Mouse (Mus musculus): Measurements from ENCODE around the gene Gm21972.
A peak's percentile ranks its signal among the peaks of the same experiment; 100 is the strongest.

Gm21972 gene

GRCm38 (mm10) chr1:86186762-86187161 is 53.3 kb downstream of the Gm21972 start:
- no peak for DNase-seq (ENCODE audit: low read depth, low spot score)
- no peaks in the 10 kb centered on the region for H3K27me3 ChIP-seq (ENCODE audit: control insufficient read depth, insufficient read depth, low read length, poor library complexity, severe bottlenecking)
- H3K36me3 ChIP-seq (ENCODE audit: control insufficient read depth, insufficient read depth, low read length, poor library complexity, severe bottlenecking), result no peaks in the 10 kb centered on the region

GRCm38 (mm10) chr1:86187856-86188255 is 54.4 kb downstream of the Gm21972 start:
- no peaks in the 10 kb centered on the region for H3K36me3 ChIP-seq (ENCODE audit: control insufficient read depth, insufficient read depth, low read length, poor library complexity, severe bottlenecking)
- DNase-seq (ENCODE audit: low read depth, low spot score), result no peak
- H3K27me3 ChIP-seq (ENCODE audit: control insufficient read depth, insufficient read depth, low read length, poor library complexity, severe bottlenecking), result no peaks in the 10 kb centered on the region

GRCm38 (mm10) chr1:86188271-86188670 is 54.8 kb downstream of the Gm21972 start:
- H3K27me3 ChIP-seq (ENCODE audit: control insufficient read depth, insufficient read depth, low read length, poor library complexity, severe bottlenecking), result no peaks in the 10 kb centered on the region
- H3K36me3 ChIP-seq (ENCODE audit: control insufficient read depth, insufficient read depth, low read length, poor library complexity, severe bottlenecking), result no peaks in the 10 kb centered on the region
- DNase-seq (ENCODE audit: low read depth, low spot score), result no peak

- no peaks in the 10 kb centered on the region for H3K36me3 ChIP-seq (ENCODE audit: control insufficient read depth, insufficient read depth, low read length, poor library complexity, severe bottlenecking)
- no peaks in the 10 kb centered on the region for H3K27me3 ChIP-seq (ENCODE audit: control insufficient read depth, insufficient read depth, low read length, poor library complexity, severe bottlenecking)
- DNase-seq (ENCODE audit: low read depth, low spot score), result peak; percentile 74
These were observed 55.7 kb downstream of the Gm21972 start for GRCm38 (mm10) chr1:86189034-86189702.

- DNase-seq (ENCODE audit: low read depth, low spot score), result no peak
- H3K36me3 ChIP-seq (ENCODE audit: control insufficient read depth, insufficient read depth, low read length, poor library complexity, severe bottlenecking), result no peaks in the 10 kb centered on the region
These were observed 57.4 kb downstream of the Gm21972 start for GRCm38 (mm10) chr1:86190843-86191242.

GRCm38 (mm10) chr1:86194044-86194443 is 60.6 kb downstream of the Gm21972 start:
- DNase-seq (ENCODE audit: low read depth, low spot score), result peak; percentile 35
- H3K36me3 ChIP-seq (ENCODE audit: control insufficient read depth, insufficient read depth, low read length, poor library complexity, severe bottlenecking), result no peaks in the 10 kb centered on the region
- no peaks in the 10 kb centered on the region for H3K27me3 ChIP-seq (ENCODE audit: control insufficient read depth, insufficient read depth, low read length, poor library complexity, severe bottlenecking)

More at GRCm38 (mm10) chr1:86190843-86191242, 57.4 kb downstream of the Gm21972 start:
- no peaks in the 10 kb centered on the region for H3K27me3 ChIP-seq (ENCODE audit: control insufficient read depth, insufficient read depth, low read length, poor library complexity, severe bottlenecking)

GRCm38 (mm10) chr1:86198276-86198675 is 64.8 kb downstream of the Gm21972 start:
- no peak for DNase-seq (ENCODE audit: low read depth, low spot score)
- H3K27me3 ChIP-seq (ENCODE audit: control insufficient read depth, insufficient read depth, low read length, poor library complexity, severe bottlenecking), result no peaks in the 10 kb centered on the region
- H3K36me3 ChIP-seq (ENCODE audit: control insufficient read depth, insufficient read depth, low read length, poor library complexity, severe bottlenecking), result peaks cover 4% of the 10 kb centered on the region; the same call in 1 of the 2 replicates

GRCm38 (mm10) chr1:86199026-86199425 is 65.6 kb downstream of the Gm21972 start:
- Histone ChIP-seq H3K36me3 (ENCODE audit: control insufficient read depth, insufficient read depth, low read length, poor library complexity, severe bottlenecking) (peaks cover 4% of the 10 kb centered on the region; the same call in 1 of the 2 replicates), H3K27me3 (ENCODE audit: control insufficient read depth, insufficient read depth, low read length, poor library complexity, severe bottlenecking) (no peaks in the 10 kb centered on the region)
- DNase-seq (ENCODE audit: low read depth, low spot score), result no peak

- no peak for DNase-seq (ENCODE audit: low read depth, low spot score)
- no peaks in the 10 kb centered on the region for H3K27me3 ChIP-seq (ENCODE audit: control insufficient read depth, insufficient read depth, low read length, poor library complexity, severe bottlenecking)
- H3K36me3 ChIP-seq (ENCODE audit: control insufficient read depth, insufficient read depth, low read length, poor library complexity, severe bottlenecking), result peaks cover 4% of the 10 kb centered on the region; the same call in 1 of the 2 replicates
These were observed 67.9 kb downstream of the Gm21972 start for GRCm38 (mm10) chr1:86201312-86201711.

GRCm38 (mm10) chr1:86202617-86203219 is 69.3 kb downstream of the Gm21972 start:
- DNase-seq (ENCODE audit: low read depth, low spot score), result no peak
- H3K36me3 ChIP-seq (ENCODE audit: control insufficient read depth, insufficient read depth, low read length, poor library complexity, severe bottlenecking), result peaks cover 4% of the 10 kb centered on the region; the same call in 1 of the 2 replicates

GRCm38 (mm10) chr1:86210676-86211075 is 77.2 kb downstream of the Gm21972 start:
- peaks cover 2% of the 10 kb centered on the region; the same call in 1 of the 2 replicates for H3K36me3 ChIP-seq (ENCODE audit: control insufficient read depth, insufficient read depth, low read length, poor library complexity, severe bottlenecking)
- H3K27me3 ChIP-seq (ENCODE audit: control insufficient read depth, insufficient read depth, low read length, poor library complexity, severe bottlenecking), result no peaks in the 10 kb centered on the region
- DNase-seq (ENCODE audit: low read depth, low spot score), result no peak

More at GRCm38 (mm10) chr1:86202617-86203219, 69.3 kb downstream of the Gm21972 start:
- H3K27me3 ChIP-seq (ENCODE audit: control insufficient read depth, insufficient read depth, low read length, poor library complexity, severe bottlenecking), result no peaks in the 10 kb centered on the region

GRCm38 (mm10) chr1:86211498-86211897 is 78.1 kb downstream of the Gm21972 start:
- H3K36me3 ChIP-seq (ENCODE audit: control insufficient read depth, insufficient read depth, low read length, poor library complexity, severe bottlenecking), result peaks cover 2% of the 10 kb centered on the region; the same call in 1 of the 2 replicates
- no peaks in the 10 kb centered on the region for H3K27me3 ChIP-seq (ENCODE audit: control insufficient read depth, insufficient read depth, low read length, poor library complexity, severe bottlenecking)
- DNase-seq (ENCODE audit: low read depth, low spot score), result no peak

All from splenic B cell, adult 2 months (primary cell).